Mouse (Mus musculus) gonadal fat pad, adult 2 months (tissue): ENCODE results near the gene Pum2. TPM values are rescaled to one million over a fixed set of nuclear protein-coding genes. Genes with fewer than 3 reads are reported as not detected.

Source experiments
- DNase-seq: peaks from one replicate; pipeline ENCODE4 v3.0.0-alpha.2; 2012; ENCODE audit warnings: low read depth
- polyA plus RNA-seq: library from polyadenylated mRNA; depleted of rRNA; stranded (reverse); fragments of >200 nt; gene quantifications from 2 replicates; pipeline ENCODE4 v1.2.3, GENCODE M21; 2012; rRNA removed

Gene Pum2
- polyA plus RNA-seq, 1 experiment, result 57.4 TPM

GRCm38 (mm10) chr12:8797936-8798335, 124.0 kb downstream of the Pum2 start:
- DNase-seq, result no peak

GRCm38 (mm10) chr12:8798486-8799020, 124.6 kb downstream of the Pum2 start:
- DNase-seq, result no peak

Other genes starting within 250 kb of the Pum2 start
- 225 and 240 TPM in 2 replicates for gene Rhob, start 174.1 kb upstream of the Pum2 start, polyA plus RNA-seq
- gene Slc7a15, start 75.1 kb upstream of the Pum2 start, polyA plus RNA-seq, result 2.0 and 65.7 TPM in 2 replicates
- gene Sdc1, start 97.2 kb downstream of the Pum2 start, polyA plus RNA-seq, result 96.6 and 128 TPM in 2 replicates
- 423 and 433 TPM in 2 replicates for gene Laptm4a, start 247.5 kb downstream of the Pum2 start, polyA plus RNA-seq